Mouse (Mus musculus) brain, embryonic 14.5 days (tissue): ENCODE data around the gene Lmbr1l.

Experiments
- CTCF ChIP-seq: fragments of 200-500 bp; IDR thresholded peaks from 2 replicates; pipeline ENCODE4 v1.5.1; 2012; ENCODE audit warnings: inconsistent platforms, mild to moderate bottlenecking, moderate library complexity, borderline replicate concordance; ENCODE audit not compliant: insufficient read depth, insufficient read length; ENCODE audit errors: extremely low read depth
- POLR2A ChIP-seq: fragments of 200-500 bp; IDR thresholded peaks from 2 replicates; pipeline ENCODE4 v1.6.1; 2012; ENCODE audit warnings: mild to moderate bottlenecking, inconsistent platforms, borderline replicate concordance; ENCODE audit not compliant: poor library complexity, insufficient read depth, insufficient read length, severe bottlenecking; ENCODE audit errors: extremely low read depth

DNA sequence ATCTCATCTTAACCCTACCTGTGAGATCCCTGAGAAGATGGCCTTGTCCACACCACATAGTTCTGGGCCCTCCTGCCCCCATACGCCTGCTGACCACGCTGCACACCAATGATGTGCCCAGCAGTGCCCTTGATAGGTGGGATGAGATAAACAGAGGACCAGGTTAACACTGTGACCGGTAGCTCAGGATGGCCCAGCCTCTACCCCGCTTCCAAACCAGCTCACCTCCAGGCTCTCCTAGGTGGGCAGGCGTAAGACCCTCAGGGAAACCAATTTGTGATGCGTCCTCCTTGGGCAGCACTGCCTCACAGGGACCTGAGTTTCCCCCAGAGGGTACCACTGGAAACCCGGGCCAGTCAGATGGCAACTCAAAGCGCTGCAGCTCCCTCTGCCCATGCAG is 52.3 kb downstream of the Lmbr1l start:
- TF ChIP-seq CTCF (no peak), POLR2A (no peak)
